Mouse (Mus musculus) lung, postnatal 0 days (tissue): ENCODE data around the gene Olfr69.

Source experiments
- CTCF ChIP-seq: IDR thresholded peaks from 2 replicates; pipeline ENCODE4 v1.5.1; 2016; ENCODE audit warnings: antibody characterized with exemption, mild to moderate bottlenecking
- EP300 ChIP-seq: IDR thresholded peaks from 2 replicates; pipeline ENCODE4 v1.6.1; 2016; ENCODE audit warnings: antibody characterized with exemption, mild to moderate bottlenecking, control low read depth

DNA sequence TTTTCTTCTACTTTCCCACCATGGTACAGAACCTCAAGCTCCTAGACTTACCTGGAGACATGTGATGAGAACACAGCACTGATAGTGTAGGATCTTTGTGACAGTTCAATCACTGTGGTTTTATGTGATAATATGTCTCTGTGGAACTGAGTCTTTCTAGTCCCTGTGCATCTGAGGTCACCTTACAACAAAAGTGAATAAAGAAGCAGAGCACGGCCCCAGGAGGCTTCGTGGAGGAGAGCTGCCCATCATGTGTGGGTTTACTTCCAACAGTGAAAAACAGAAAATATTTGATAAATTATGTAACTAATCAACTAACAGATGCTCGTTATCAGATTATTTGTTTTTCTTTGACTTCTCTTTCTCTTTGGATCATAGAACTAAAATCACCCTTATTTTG, 8.2 kb upstream of the Olfr69 start, which contains the start of gene Olfr68:
- no peak for TF ChIP-seq CTCF
- no peak for TF ChIP-seq EP300
